Mouse (Mus musculus) forebrain, embryonic 12.5 days (tissue): ENCODE data around the gene Prkag2. TPM values are rescaled to one million over a fixed set of nuclear protein-coding genes. Genes with fewer than 3 reads are reported as not detected.

ENCODE experiments used
- ATAC-seq: fragments of 200-750 bp; cut with Nextera tagmentation; 2 replicates; pipeline ENCODE4 v1.8.0; 2017; ENCODE audit warnings: moderate TSS enrichment; ENCODE audit not compliant: low FRiP score
- H3K27ac ChIP-seq: fragments of 300-500 bp; sonication (generic); 2 replicates; pipeline ENCODE4 v1.5.1; 2016; ENCODE audit warnings: mild to moderate bottlenecking
- H3K27me3 ChIP-seq: fragments of 300-500 bp; sonication (generic); 2 replicates; pipeline ENCODE4 v1.6.1; 2016; ENCODE audit warnings: mild to moderate bottlenecking
- H3K36me3 ChIP-seq: fragments of 300-500 bp; sonication (generic); replicated peaks from 2 replicates; pipeline ENCODE4 v1.6.1; 2016; ENCODE audit warnings: mild to moderate bottlenecking
- H3K4me1 ChIP-seq: fragments of 300-500 bp; sonication (generic); 2 replicates; pipeline ENCODE4 v1.6.1; 2016
- H3K4me2 ChIP-seq: fragments of 300-500 bp; sonication (generic); 2 replicates; pipeline ENCODE4 v1.6.1; 2016; ENCODE audit warnings: mild to moderate bottlenecking, moderate library complexity
- H3K4me3 ChIP-seq: fragments of 300-500 bp; sonication (generic); replicated peaks from 2 replicates; pipeline ENCODE4 v1.5.1; 2016; ENCODE audit warnings: mild to moderate bottlenecking
- H3K9ac ChIP-seq: fragments of 300-500 bp; sonication (generic); 2 replicates; pipeline ENCODE4 v1.6.1; 2016; ENCODE audit warnings: mild to moderate bottlenecking
- H3K9me3 ChIP-seq: fragments of 300-500 bp; sonication (generic); 2 replicates; pipeline ENCODE4 v1.6.1; 2016
- whole genome bisulfite sequencing: fragments of 180-500 bp; shearing (Covaris S2); methylation state at CpG from one replicate; pipeline ENCODE4 v1.1.7; 2016; 5-methylcytosine and 5-hydroxymethylcytosine counted together
- polyA plus RNA-seq: library from polyadenylated mRNA; unstranded; fragments of >200 nt; fragmentation: Nextera tagmentation; extraction: Ambion mirVana; gene quantifications from 2 replicates; pipeline ENCODE4 v1.2.1, GENCODE M21; 2016

The Prkag2 gene
- polyA plus RNA-seq, 1 experiment from 2014 or later = 55.0 TPM

- Histone ChIP-seq H3K9ac (peak overlapping the region; percentile 94), H3K4me1 (peaks cover 16% of the 10 kb centered on the region), H3K9me3 (no peaks in the 10 kb centered on the region), H3K36me3 (peaks cover 9% of the 10 kb centered on the region), H3K27ac (peak overlapping the region; percentile 96), H3K4me3 (peak overlapping the region; percentile 88), H3K27me3 (no peaks in the 10 kb centered on the region), H3K4me2 (peak overlapping the region; percentile 72)
- ATAC-seq = peak; percentile 55; the same call in 1 of the 2 replicates
- 13% methylated on average over 16 of the region's 19 CpGs for WGBS
Observed at GRCm38 (mm10) chr5:24908820-24909716, 191.4 kb downstream of the Prkag2 start.

- WGBS = under 1% methylated on average over 54 of the region's 87 CpGs
- Histone ChIP-seq H3K4me1 (peaks cover 16% of the 10 kb centered on the region), H3K4me2 (peak overlapping the region; percentile 72), H3K27ac (peak overlapping the region; percentile 96), H3K9me3 (no peaks in the 10 kb centered on the region), H3K36me3 (peaks cover 9% of the 10 kb centered on the region), H3K27me3 (no peaks in the 10 kb centered on the region), H3K9ac (peak overlapping the region; percentile 94), H3K4me3 (peak overlapping the region; percentile 88)
- ATAC-seq = peak; percentile 97
Observed at GRCm38 (mm10) chr5:24908141-24908819, 192.2 kb downstream of the Prkag2 start.

GRCm38 (mm10) chr5:24907737-24908136, 192.7 kb downstream of the Prkag2 start:
- Histone ChIP-seq H3K27me3 (no peaks in the 10 kb centered on the region), H3K4me3 (peak overlapping the region; percentile 88), H3K4me2 (peak overlapping the region; percentile 72), H3K27ac (peak overlapping the region; percentile 96), H3K36me3 (peaks cover 9% of the 10 kb centered on the region), H3K4me1 (peaks cover 18% of the 10 kb centered on the region), H3K9ac (peak overlapping the region; percentile 94), H3K9me3 (no peaks in the 10 kb centered on the region)
- peak; percentile 61 for ATAC-seq
- WGBS = under 1% methylated on average over 26 of the region's 26 CpGs

- Histone ChIP-seq H3K4me3 (peak overlapping the region; percentile 88), H3K4me1 (peaks cover 18% of the 10 kb centered on the region), H3K36me3 (peaks cover 9% of the 10 kb centered on the region), H3K4me2 (peak overlapping the region; percentile 72), H3K27ac (no peak overlapping the region), H3K9me3 (no peaks in the 10 kb centered on the region), H3K9ac (peak overlapping the region; percentile 94), H3K27me3 (no peaks in the 10 kb centered on the region)
- 54% methylated on average over 9 of the region's 9 CpGs for whole genome bisulfite sequencing
- ATAC-seq = no peak
Observed at GRCm38 (mm10) chr5:24906844-24907243, 193.6 kb downstream of the Prkag2 start.

- H3K9ac ChIP-seq = no peak overlapping the region
- no peak overlapping the region for H3K4me3 ChIP-seq
- H3K4me1 ChIP-seq = peaks cover 18% of the 10 kb centered on the region
- H3K27ac ChIP-seq = no peak overlapping the region
- no peaks in the 10 kb centered on the region for H3K27me3 ChIP-seq
- H3K36me3 ChIP-seq = peaks cover 22% of the 10 kb centered on the region
- no peaks in the 10 kb centered on the region for H3K9me3 ChIP-seq
- no peak for ATAC-seq
- WGBS = 85% methylated on average over 9 of the region's 9 CpGs
- no peak overlapping the region for H3K4me2 ChIP-seq
Observed at GRCm38 (mm10) chr5:24904941-24905340, 195.5 kb downstream of the Prkag2 start.

- peaks cover 18% of the 10 kb centered on the region for H3K4me1 ChIP-seq
- H3K4me2 ChIP-seq = no peak overlapping the region
- ATAC-seq = no peak
- H3K9ac ChIP-seq = no peak overlapping the region
- H3K9me3 ChIP-seq = no peaks in the 10 kb centered on the region
- no peak overlapping the region for H3K4me3 ChIP-seq
- 92% methylated on average over 8 of the region's 8 CpGs for WGBS
- peaks cover 22% of the 10 kb centered on the region for H3K36me3 ChIP-seq
- H3K27me3 ChIP-seq = no peaks in the 10 kb centered on the region
- H3K27ac ChIP-seq = no peak overlapping the region
Observed at GRCm38 (mm10) chr5:24904423-24904822, 196.0 kb downstream of the Prkag2 start.

- H3K9me3 ChIP-seq = no peaks in the 10 kb centered on the region
- peaks cover 18% of the 10 kb centered on the region for H3K4me1 ChIP-seq
- H3K9ac ChIP-seq = no peak overlapping the region
- no peak overlapping the region for H3K4me2 ChIP-seq
- no peak overlapping the region for H3K4me3 ChIP-seq
- WGBS = 87% methylated on average over 4 of the region's 4 CpGs
- no peak overlapping the region for H3K27ac ChIP-seq
- no peak for ATAC-seq
- H3K36me3 ChIP-seq = peaks cover 22% of the 10 kb centered on the region
- H3K27me3 ChIP-seq = no peaks in the 10 kb centered on the region
Observed at GRCm38 (mm10) chr5:24904001-24904400, 196.4 kb downstream of the Prkag2 start.

GRCm38 (mm10) chr5:24902835-24903234, 197.6 kb downstream of the Prkag2 start:
- peaks cover 18% of the 10 kb centered on the region for H3K4me1 ChIP-seq
- H3K27me3 ChIP-seq = no peaks in the 10 kb centered on the region
- no peak overlapping the region for H3K27ac ChIP-seq
- H3K9ac ChIP-seq = no peak overlapping the region
- H3K9me3 ChIP-seq = no peaks in the 10 kb centered on the region
- 26% methylated on average over 4 of the region's 4 CpGs for WGBS
- H3K4me2 ChIP-seq = no peak overlapping the region
- no peak overlapping the region for H3K4me3 ChIP-seq
- H3K36me3 ChIP-seq = peaks cover 22% of the 10 kb centered on the region
- no peak for ATAC-seq

GRCm38 (mm10) chr5:24895606-24896005, 204.8 kb downstream of the Prkag2 start:
- Histone ChIP-seq H3K4me3 (no peak overlapping the region), H3K4me1 (no peaks in the 10 kb centered on the region), H3K27me3 (no peaks in the 10 kb centered on the region), H3K27ac (no peak overlapping the region), H3K9ac (no peak overlapping the region), H3K36me3 (peaks cover under 1% of the 10 kb centered on the region; the same call in 1 of the 2 replicates), H3K9me3 (no peaks in the 10 kb centered on the region), H3K4me2 (no peak overlapping the region)
- no peak for ATAC-seq
- 92% methylated on average over 4 of the region's 4 CpGs for WGBS

- ATAC-seq = no peak
- Histone ChIP-seq H3K9ac (no peak overlapping the region), H3K4me2 (no peak overlapping the region), H3K4me1 (no peaks in the 10 kb centered on the region), H3K27me3 (no peaks in the 10 kb centered on the region), H3K9me3 (no peaks in the 10 kb centered on the region), H3K36me3 (no peaks in the 10 kb centered on the region), H3K4me3 (no peak overlapping the region), H3K27ac (no peak overlapping the region)
- 67% methylated on average over 1 of the region's 1 CpGs for WGBS
Observed at GRCm38 (mm10) chr5:24894814-24895213, 205.6 kb downstream of the Prkag2 start.

- no peak overlapping the region for H3K27ac ChIP-seq
- H3K27me3 ChIP-seq = no peaks in the 10 kb centered on the region
- WGBS = 94% methylated on average over 11 of the region's 11 CpGs
- no peak overlapping the region for H3K9ac ChIP-seq
- H3K36me3 ChIP-seq = peaks cover 9% of the 10 kb centered on the region
- no peaks in the 10 kb centered on the region for H3K4me1 ChIP-seq
- H3K4me2 ChIP-seq = no peak overlapping the region
- H3K9me3 ChIP-seq = no peaks in the 10 kb centered on the region
- no peak for ATAC-seq
- H3K4me3 ChIP-seq = no peak overlapping the region
Observed at GRCm38 (mm10) chr5:24892461-24892860, 208.0 kb downstream of the Prkag2 start.

GRCm38 (mm10) chr5:24889860-24890259, 210.6 kb downstream of the Prkag2 start:
- Histone ChIP-seq H3K27me3 (no peaks in the 10 kb centered on the region), H3K9ac (no peak overlapping the region), H3K9me3 (no peaks in the 10 kb centered on the region), H3K36me3 (peaks cover 34% of the 10 kb centered on the region), H3K27ac (no peak overlapping the region), H3K4me3 (no peak overlapping the region), H3K4me1 (no peaks in the 10 kb centered on the region), H3K4me2 (no peak overlapping the region)
- ATAC-seq = no peak
- WGBS = 74% methylated on average over 9 of the region's 9 CpGs
